Mouse (Mus musculus): ENCODE measurements around the gene Pknox1. TPM values are rescaled to one million over a fixed set of nuclear protein-coding genes. Genes with fewer than 3 reads are reported as not detected.
A peak's percentile ranks its signal among the peaks of the same experiment; 100 is the strongest.

The Pknox1 gene
- polyA plus RNA-seq, 1 experiment from 2014 or later, result 22.7 TPM

GRCm38 (mm10) chr17:31563632-31564014 lies 911 bp upstream of the Pknox1 start:
- DNase-seq (ENCODE audit: low spot score, missing footprints) (peak; percentile 93), ATAC-seq (ENCODE audit: low FRiP score) (0 out of 2 replicates have a peak, but pooled peaks have one; percentile 1)
- peak overlapping the region; percentile 60 for H3K27ac ChIP-seq (ENCODE audit: low read depth, low read length)
- peak overlapping the region; percentile 47 for H3K4me2 ChIP-seq
- H3K36me3 ChIP-seq (ENCODE audit: control insufficient read depth, insufficient read depth, low read length), result no peaks in the 10 kb centered on the region
- no peaks in the 10 kb centered on the region for H3K27me3 ChIP-seq (ENCODE audit: control insufficient read depth, insufficient read depth, low read length)
- peak overlapping the region; percentile 56 for H3K9ac ChIP-seq (ENCODE audit: low read length)
- 27% methylated on average over 12 of the region's 12 CpGs for WGBS
- peak overlapping the region; percentile 79 for H3K4me3 ChIP-seq (ENCODE audit: low read depth, low read length)
- peaks cover 30% of the 10 kb centered on the region for H3K4me1 ChIP-seq (ENCODE audit: control insufficient read depth, insufficient read depth, low read length)
- no peaks in the 10 kb centered on the region for H3K9me3 ChIP-seq (ENCODE audit: control insufficient read depth, low read length)

GRCm38 (mm10) chr17:31564858-31565140 lies 265 bp downstream of the Pknox1 start:
- H3K27me3 ChIP-seq (ENCODE audit: control insufficient read depth, insufficient read depth, low read length), result no peaks in the 10 kb centered on the region
- 2% methylated on average over 11 of the region's 44 CpGs for WGBS
- no peaks in the 10 kb centered on the region for H3K36me3 ChIP-seq (ENCODE audit: control insufficient read depth, insufficient read depth, low read length)
- no peaks in the 10 kb centered on the region for H3K9me3 ChIP-seq (ENCODE audit: control insufficient read depth, low read length)
- DNase-seq (ENCODE audit: low spot score, missing footprints) (no peak), ATAC-seq (ENCODE audit: low FRiP score) (no peak)
- H3K27ac ChIP-seq (ENCODE audit: low read depth, low read length), result peak overlapping the region; percentile 91
- H3K4me2 ChIP-seq, result peak overlapping the region; percentile 92
- H3K9ac ChIP-seq (ENCODE audit: low read length), result peak overlapping the region; percentile 92
- peaks cover 32% of the 10 kb centered on the region for H3K4me1 ChIP-seq (ENCODE audit: control insufficient read depth, insufficient read depth, low read length)
- peak overlapping the region; percentile 79 for H3K4me3 ChIP-seq (ENCODE audit: low read depth, low read length)

DNA sequence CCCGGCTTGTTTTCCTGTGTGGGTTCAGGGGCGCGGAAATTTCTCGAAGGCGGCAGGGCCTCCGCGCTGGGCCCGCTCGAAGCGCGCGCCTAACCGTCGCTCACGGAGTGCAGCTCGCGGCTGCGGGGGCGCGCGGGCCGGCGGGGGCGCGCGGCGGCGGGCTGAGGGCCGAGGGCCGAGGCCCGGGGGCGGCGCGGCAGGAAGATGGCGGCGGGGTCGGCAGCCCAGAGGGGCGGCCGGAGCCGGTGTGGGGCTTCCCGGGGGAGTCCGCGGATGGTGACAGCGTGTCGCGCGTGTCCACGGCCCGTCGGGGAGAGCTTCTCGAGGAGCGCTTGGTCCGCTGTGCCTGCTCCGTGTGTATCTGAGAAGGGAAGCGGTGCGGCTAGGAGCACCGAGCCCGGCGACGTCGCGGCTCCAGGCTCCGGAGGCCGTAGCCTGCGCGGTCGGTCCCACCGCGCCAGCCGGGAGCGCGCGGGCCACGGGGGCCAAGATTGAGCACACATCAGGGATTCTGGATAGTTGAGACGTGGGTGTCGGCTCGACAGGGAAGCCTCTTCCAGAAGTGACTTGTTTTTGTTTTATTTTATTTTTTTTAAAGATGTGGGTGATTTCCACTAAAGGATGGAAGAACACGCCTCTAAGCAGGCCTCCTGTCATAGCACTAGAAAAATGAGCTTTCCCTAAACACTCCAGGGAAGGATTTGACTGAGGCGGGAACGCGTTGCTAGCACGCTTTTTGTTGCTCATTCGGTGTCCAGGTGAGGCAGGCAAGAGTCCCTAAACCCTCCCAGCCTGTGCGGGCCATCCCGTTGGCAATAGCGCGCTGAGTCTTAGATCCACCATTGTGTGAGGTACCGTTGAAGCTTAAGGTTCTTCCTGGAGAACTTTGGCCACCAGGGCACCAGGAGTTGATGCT lies 865 bp downstream of the Pknox1 start:
- peak overlapping the region; percentile 91 for H3K27ac ChIP-seq (ENCODE audit: low read depth, low read length)
- no peaks in the 10 kb centered on the region for H3K36me3 ChIP-seq (ENCODE audit: control insufficient read depth, insufficient read depth, low read length)
- DNase-seq (ENCODE audit: low spot score, missing footprints), result peak; percentile 95
- H3K27me3 ChIP-seq (ENCODE audit: control insufficient read depth, insufficient read depth, low read length), result no peaks in the 10 kb centered on the region
- peak overlapping the region; percentile 92 for H3K4me2 ChIP-seq
- peak overlapping the region; percentile 79 for H3K4me3 ChIP-seq (ENCODE audit: low read depth, low read length)
- peaks cover 32% of the 10 kb centered on the region for H3K4me1 ChIP-seq (ENCODE audit: control insufficient read depth, insufficient read depth, low read length)
- peak; percentile 58 for ATAC-seq (ENCODE audit: low FRiP score)
- peak overlapping the region; percentile 92 for H3K9ac ChIP-seq (ENCODE audit: low read length)
- under 1% methylated on average over 58 of the region's 88 CpGs for WGBS
- no peaks in the 10 kb centered on the region for H3K9me3 ChIP-seq (ENCODE audit: control insufficient read depth, low read length)

DNA sequence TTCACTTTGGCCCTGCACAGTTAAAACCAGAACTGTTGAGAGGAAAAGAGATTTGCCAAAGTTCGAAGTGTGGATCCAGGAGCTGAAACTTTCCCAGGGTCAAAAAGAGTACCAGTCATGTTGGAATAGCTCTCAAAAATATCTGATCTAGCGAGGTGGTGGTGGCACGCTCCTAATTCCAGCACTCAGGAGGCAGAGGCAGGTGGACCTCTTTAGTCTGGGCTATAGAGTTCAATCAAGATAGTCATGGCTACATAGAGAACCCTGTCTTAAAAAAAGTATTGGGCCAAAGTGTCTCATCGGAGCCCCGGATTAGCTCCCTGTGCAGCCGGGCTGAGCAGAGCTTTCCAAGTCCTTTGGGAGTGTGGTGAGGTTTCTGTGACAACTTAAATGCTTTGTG lies 1.7 kb downstream of the Pknox1 start:
- ATAC-seq (ENCODE audit: low FRiP score) (no peak), DNase-seq (ENCODE audit: low spot score, missing footprints) (peak; percentile 75)
- no peaks in the 10 kb centered on the region for H3K36me3 ChIP-seq (ENCODE audit: control insufficient read depth, insufficient read depth, low read length)
- WGBS, result 64% methylated on average over 6 of the region's 6 CpGs
- H3K27ac ChIP-seq (ENCODE audit: low read depth, low read length), result no peak overlapping the region
- no peaks in the 10 kb centered on the region for H3K9me3 ChIP-seq (ENCODE audit: control insufficient read depth, low read length)
- H3K4me2 ChIP-seq, result peak overlapping the region; percentile 92
- H3K9ac ChIP-seq (ENCODE audit: low read length), result peak overlapping the region; percentile 92
- H3K27me3 ChIP-seq (ENCODE audit: control insufficient read depth, insufficient read depth, low read length), result no peaks in the 10 kb centered on the region
- peaks cover 32% of the 10 kb centered on the region for H3K4me1 ChIP-seq (ENCODE audit: control insufficient read depth, insufficient read depth, low read length)
- peak overlapping the region; percentile 79 for H3K4me3 ChIP-seq (ENCODE audit: low read depth, low read length)

DNA sequence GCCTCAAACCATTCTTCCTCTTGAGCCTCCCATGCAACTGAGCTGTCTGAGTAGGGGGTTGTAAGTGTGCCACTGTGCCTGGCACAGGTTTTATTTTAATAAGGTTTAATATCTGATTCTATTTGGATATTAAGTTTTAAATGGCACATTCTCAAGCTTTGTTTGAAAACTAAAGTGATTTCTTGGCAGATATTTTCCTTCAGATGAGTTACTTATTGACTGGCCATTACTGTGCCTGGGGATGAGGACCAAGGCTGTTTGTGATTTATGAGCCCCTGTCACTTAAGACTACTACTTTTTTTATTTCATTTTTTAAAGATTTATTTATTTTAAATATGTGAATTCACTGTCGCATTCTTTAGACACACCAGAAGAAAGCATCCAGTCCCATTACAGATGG lies 5.2 kb downstream of the Pknox1 start:
- H3K9me3 ChIP-seq (ENCODE audit: control insufficient read depth, low read length), result no peaks in the 10 kb centered on the region
- H3K4me3 ChIP-seq (ENCODE audit: low read depth, low read length), result no peak overlapping the region
- 0 out of 2 replicates have a peak overlapping the region, but pooled peaks have one; percentile 20 for H3K9ac ChIP-seq (ENCODE audit: low read length)
- H3K27ac ChIP-seq (ENCODE audit: low read depth, low read length), result no peak overlapping the region
- WGBS, result 92% methylated on average over 1 of the region's 1 CpGs
- ATAC-seq (ENCODE audit: low FRiP score) (no peak), DNase-seq (ENCODE audit: low spot score, missing footprints) (no peak)
- no peaks in the 10 kb centered on the region for H3K36me3 ChIP-seq (ENCODE audit: control insufficient read depth, insufficient read depth, low read length)
- H3K4me2 ChIP-seq, result no peak overlapping the region
- peaks cover 28% of the 10 kb centered on the region for H3K4me1 ChIP-seq (ENCODE audit: control insufficient read depth, insufficient read depth, low read length)
- H3K27me3 ChIP-seq (ENCODE audit: control insufficient read depth, insufficient read depth, low read length), result no peaks in the 10 kb centered on the region

DNA sequence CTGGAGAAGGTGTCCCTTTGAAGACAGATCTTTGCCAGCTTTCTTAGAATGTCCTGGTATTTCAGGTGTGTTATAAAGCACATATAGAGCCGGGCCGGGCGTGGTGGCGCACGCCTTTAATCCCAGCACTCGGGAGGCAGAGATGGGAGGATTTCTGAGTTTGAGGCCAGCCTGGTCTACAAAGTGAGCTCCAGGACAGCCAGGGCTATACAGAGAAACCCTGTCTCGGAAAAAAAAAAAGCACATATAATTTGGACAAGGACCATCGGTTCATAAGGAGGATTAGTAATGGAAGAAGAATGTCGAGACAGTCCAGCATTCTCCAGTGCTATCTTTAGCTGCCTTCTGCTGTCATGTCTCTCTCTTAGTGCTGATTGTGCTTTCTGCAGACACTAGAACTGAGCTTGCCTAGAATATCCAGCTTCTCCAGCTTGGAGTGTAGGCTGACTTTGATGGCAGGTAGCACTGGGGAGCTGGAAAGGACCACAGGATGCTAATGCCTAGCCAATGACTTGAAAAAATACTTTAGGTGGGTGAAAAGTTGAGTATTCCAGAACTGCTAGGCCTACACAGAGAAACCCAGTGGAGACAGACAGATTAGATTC lies 5.9 kb downstream of the Pknox1 start:
- DNase-seq (ENCODE audit: low spot score, missing footprints) (peak; percentile 83), ATAC-seq (ENCODE audit: low FRiP score) (peak; percentile 80; the same call in 1 of the 2 replicates)
- Histone ChIP-seq H3K27me3 (ENCODE audit: control insufficient read depth, insufficient read depth, low read length) (no peaks in the 10 kb centered on the region), H3K4me1 (ENCODE audit: control insufficient read depth, insufficient read depth, low read length) (peaks cover 28% of the 10 kb centered on the region), H3K9ac (ENCODE audit: low read length) (no peak overlapping the region), H3K4me3 (ENCODE audit: low read depth, low read length) (no peak overlapping the region), H3K4me2 (no peak overlapping the region), H3K36me3 (ENCODE audit: control insufficient read depth, insufficient read depth, low read length) (no peaks in the 10 kb centered on the region), H3K27ac (ENCODE audit: low read depth, low read length) (no peak overlapping the region), H3K9me3 (ENCODE audit: control insufficient read depth, low read length) (no peaks in the 10 kb centered on the region)
- 91% methylated on average over 9 of the region's 9 CpGs for WGBS

GRCm38 (mm10) chr17:31571689-31572088 lies 7.2 kb downstream of the Pknox1 start:
- no peaks in the 10 kb centered on the region for H3K36me3 ChIP-seq (ENCODE audit: control insufficient read depth, insufficient read depth, low read length)
- no peak overlapping the region for H3K27ac ChIP-seq (ENCODE audit: low read depth, low read length)
- H3K9ac ChIP-seq (ENCODE audit: low read length), result no peak overlapping the region
- DNase-seq (ENCODE audit: low spot score, missing footprints) (peak; percentile 8), ATAC-seq (ENCODE audit: low FRiP score) (no peak)
- no peaks in the 10 kb centered on the region for H3K9me3 ChIP-seq (ENCODE audit: control insufficient read depth, low read length)
- no peaks in the 10 kb centered on the region for H3K27me3 ChIP-seq (ENCODE audit: control insufficient read depth, insufficient read depth, low read length)
- H3K4me2 ChIP-seq, result no peak overlapping the region
- 94% methylated on average over 5 of the region's 5 CpGs for WGBS
- no peak overlapping the region for H3K4me3 ChIP-seq (ENCODE audit: low read depth, low read length)
- H3K4me1 ChIP-seq (ENCODE audit: control insufficient read depth, insufficient read depth, low read length), result peaks cover 17% of the 10 kb centered on the region

GRCm38 (mm10) chr17:31574662-31575061 lies 10.1 kb downstream of the Pknox1 start:
- Histone ChIP-seq H3K27ac (ENCODE audit: low read depth, low read length) (no peak overlapping the region), H3K4me2 (no peak overlapping the region), H3K9ac (ENCODE audit: low read length) (no peak overlapping the region), H3K4me1 (ENCODE audit: control insufficient read depth, insufficient read depth, low read length) (no peaks in the 10 kb centered on the region), H3K27me3 (ENCODE audit: control insufficient read depth, insufficient read depth, low read length) (no peaks in the 10 kb centered on the region), H3K9me3 (ENCODE audit: control insufficient read depth, low read length) (no peaks in the 10 kb centered on the region), H3K36me3 (ENCODE audit: control insufficient read depth, insufficient read depth, low read length) (no peaks in the 10 kb centered on the region), H3K4me3 (ENCODE audit: low read depth, low read length) (no peak overlapping the region)
- WGBS, result 90% methylated on average over 7 of the region's 7 CpGs
- no peak for ATAC-seq (ENCODE audit: low FRiP score)
- no peak for DNase-seq (ENCODE audit: low spot score, missing footprints)

Data from midbrain, embryonic 11.5 days (tissue).